Mouse (Mus musculus): Measurements from ENCODE around the gene Fhl2. TPM values are rescaled to one million over a fixed set of nuclear protein-coding genes. Genes with fewer than 3 reads are reported as not detected.

Gene Fhl2
- polyA plus RNA-seq, 2 experiments, result 19.5 to 23.1 TPM

DNA sequence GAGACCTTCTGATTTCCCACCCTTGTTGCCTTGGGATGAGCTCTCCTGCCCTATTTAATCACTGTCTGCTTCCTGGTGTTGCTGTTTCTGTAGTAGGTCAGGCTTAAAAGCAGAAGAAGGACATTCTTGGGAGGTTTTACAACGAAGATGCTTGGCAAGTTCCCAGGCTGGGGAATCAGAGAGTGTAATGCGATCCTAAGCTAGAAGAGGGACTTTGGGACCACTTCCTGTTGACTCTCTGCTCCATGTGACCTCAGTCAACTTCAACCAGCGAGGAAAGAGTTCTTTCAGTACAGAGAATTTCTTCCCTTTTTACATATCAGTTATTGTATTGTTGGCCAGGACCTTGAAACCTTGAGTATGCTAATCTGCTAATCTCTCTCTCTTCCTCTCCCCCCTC lies 25.7 kb downstream of the Fhl2 start:
- Histone ChIP-seq H3K9ac (ENCODE audit: low read depth, low read length, severe bottlenecking) (no peak overlapping the region), H3K9me3 (ENCODE audit: control insufficient read depth, low read length) (no peaks in the 10 kb centered on the region), H3K4me2 (replicated peaks; ENCODE audit: low read depth, low read length, severe bottlenecking) (no peak overlapping the region), H3K4me3 (replicated peaks; ENCODE audit: low read length) (no peak overlapping the region), H3K27me3 (ENCODE audit: control insufficient read depth, insufficient read depth, low read length) (no peaks in the 10 kb centered on the region), H3K4me1 (ENCODE audit: control insufficient read depth, insufficient read depth, low read length) (peaks cover 15% of the 10 kb centered on the region), H3K36me3 (ENCODE audit: control insufficient read depth, insufficient read depth, low read length) (no peaks in the 10 kb centered on the region), H3K27ac (replicated peaks; ENCODE audit: low read depth, low read length) (no peak overlapping the region)
- ATAC-seq (ENCODE audit: low FRiP score, low read depth) (no peak), DNase-seq (ENCODE audit: low spot score) (no peak)
- no peak for TF ChIP-seq POLR2A (IDR thresholded peaks at IDR 0.05; ENCODE audit: borderline replicate concordance, extremely low read depth, insufficient read depth, insufficient read length)
- WGBS, result 29% methylated on average over 3 of the region's 3 CpGs

DNA sequence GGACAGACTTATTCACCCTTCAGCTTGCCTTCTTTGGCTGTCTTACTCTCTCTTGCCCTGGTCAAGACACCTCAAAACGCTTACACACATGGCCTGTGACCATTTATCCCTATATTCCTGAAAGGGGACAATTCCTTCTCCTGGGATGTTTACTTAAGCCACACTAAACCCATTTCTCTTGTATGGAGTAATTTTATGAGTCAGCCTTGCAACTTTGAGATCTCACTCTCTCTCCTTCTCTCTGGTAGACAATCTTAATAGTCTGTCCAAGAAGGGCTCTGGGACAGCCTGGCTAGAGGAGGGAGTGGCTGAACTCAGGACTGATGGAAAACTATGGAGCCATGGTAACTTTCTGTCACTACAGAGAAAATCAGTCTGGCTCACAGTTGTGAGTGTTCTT lies 27.1 kb downstream of the Fhl2 start:
- no peak overlapping the region for H3K27ac ChIP-seq (replicated peaks; ENCODE audit: low read depth, low read length)
- no peak overlapping the region for H3K9ac ChIP-seq (ENCODE audit: low read depth, low read length, severe bottlenecking)
- H3K9me3 ChIP-seq (ENCODE audit: control insufficient read depth, low read length), result no peaks in the 10 kb centered on the region
- H3K4me2 ChIP-seq (replicated peaks; ENCODE audit: low read depth, low read length, severe bottlenecking), result no peak overlapping the region
- no peak for TF ChIP-seq POLR2A (IDR thresholded peaks at IDR 0.05; ENCODE audit: borderline replicate concordance, extremely low read depth, insufficient read depth, insufficient read length)
- H3K36me3 ChIP-seq (ENCODE audit: control insufficient read depth, insufficient read depth, low read length), result no peaks in the 10 kb centered on the region
- DNase-seq (ENCODE audit: low spot score) (no peak), ATAC-seq (ENCODE audit: low FRiP score, low read depth) (no peak)
- H3K4me3 ChIP-seq (replicated peaks; ENCODE audit: low read length), result no peak overlapping the region
- H3K4me1 ChIP-seq (ENCODE audit: control insufficient read depth, insufficient read depth, low read length), result peaks cover 15% of the 10 kb centered on the region
- 86% methylated on average over 1 of the region's 1 CpGs for WGBS
- H3K27me3 ChIP-seq (ENCODE audit: control insufficient read depth, insufficient read depth, low read length), result no peaks in the 10 kb centered on the region

DNA sequence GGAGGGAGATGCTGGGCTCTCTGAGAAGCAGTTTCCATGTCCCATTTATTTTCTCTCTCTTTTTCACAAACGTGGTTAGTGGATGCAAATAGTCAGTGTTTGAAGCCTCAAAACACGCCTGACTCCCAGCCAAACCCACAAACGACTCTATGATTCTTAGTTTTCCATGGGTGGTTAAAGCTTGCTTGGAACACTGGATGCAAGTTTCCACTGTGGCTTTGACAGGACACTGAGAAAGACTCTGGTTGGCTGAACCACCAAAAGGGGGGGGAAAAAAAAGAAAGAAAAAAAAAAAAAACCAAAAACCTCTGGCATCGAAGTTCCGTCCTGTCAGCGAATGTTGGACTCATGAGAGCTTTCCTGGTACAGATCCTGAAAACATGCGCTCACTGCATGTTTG lies 27.6 kb downstream of the Fhl2 start:
- Histone ChIP-seq H3K9ac (ENCODE audit: low read depth, low read length, severe bottlenecking) (no peak overlapping the region), H3K9me3 (ENCODE audit: control insufficient read depth, low read length) (no peaks in the 10 kb centered on the region), H3K27me3 (ENCODE audit: control insufficient read depth, insufficient read depth, low read length) (no peaks in the 10 kb centered on the region), H3K4me3 (replicated peaks; ENCODE audit: low read length) (no peak overlapping the region), H3K36me3 (ENCODE audit: control insufficient read depth, insufficient read depth, low read length) (no peaks in the 10 kb centered on the region), H3K4me2 (replicated peaks; ENCODE audit: low read depth, low read length, severe bottlenecking) (no peak overlapping the region), H3K4me1 (ENCODE audit: control insufficient read depth, insufficient read depth, low read length) (peaks cover 15% of the 10 kb centered on the region), H3K27ac (replicated peaks; ENCODE audit: low read depth, low read length) (no peak overlapping the region)
- WGBS, result 76% methylated on average over 7 of the region's 7 CpGs
- DNase-seq (ENCODE audit: low spot score) (peak; percentile 45), ATAC-seq (ENCODE audit: low FRiP score, low read depth) (no peak; the same call in 1 of the 2 replicates)
- TF ChIP-seq POLR2A (IDR thresholded peaks at IDR 0.05; ENCODE audit: borderline replicate concordance, extremely low read depth, insufficient read depth, insufficient read length), result no peak

- no peak for DNase-seq (ENCODE audit: low spot score)
- TF ChIP-seq POLR2A (IDR thresholded peaks at IDR 0.05; ENCODE audit: borderline replicate concordance, extremely low read depth, insufficient read depth, insufficient read length), result no peak
- WGBS, result 79% methylated on average over 7 of the region's 7 CpGs
Measured at GRCm38 (mm10) chr1:43168618-43169017, 28.2 kb downstream of the Fhl2 start.

GRCm38 (mm10) chr1:43168026-43168425 lies 28.8 kb downstream of the Fhl2 start:
- ATAC-seq (ENCODE audit: low FRiP score, low read depth) (no peak; the same call in 1 of the 2 replicates), DNase-seq (ENCODE audit: low spot score) (no peak)
- no peaks in the 10 kb centered on the region for H3K9me3 ChIP-seq (ENCODE audit: control insufficient read depth, low read length)
- no peak overlapping the region for H3K4me3 ChIP-seq (replicated peaks; ENCODE audit: low read length)
- no peak overlapping the region for H3K27ac ChIP-seq (replicated peaks; ENCODE audit: low read depth, low read length)
- no peaks in the 10 kb centered on the region for H3K27me3 ChIP-seq (ENCODE audit: control insufficient read depth, insufficient read depth, low read length)
- H3K4me1 ChIP-seq (ENCODE audit: control insufficient read depth, insufficient read depth, low read length), result peaks cover 18% of the 10 kb centered on the region
- H3K36me3 ChIP-seq (ENCODE audit: control insufficient read depth, insufficient read depth, low read length), result no peaks in the 10 kb centered on the region
- WGBS, result 19% methylated on average over 5 of the region's 5 CpGs
- no peak for TF ChIP-seq POLR2A (IDR thresholded peaks at IDR 0.05; ENCODE audit: borderline replicate concordance, extremely low read depth, insufficient read depth, insufficient read length)
- no peak overlapping the region for H3K4me2 ChIP-seq (replicated peaks; ENCODE audit: low read depth, low read length, severe bottlenecking)
- no peak overlapping the region for H3K9ac ChIP-seq (ENCODE audit: low read depth, low read length, severe bottlenecking)

More at GRCm38 (mm10) chr1:43168618-43169017, 28.2 kb downstream of the Fhl2 start:
- no peaks in the 10 kb centered on the region for H3K27me3 ChIP-seq (ENCODE audit: control insufficient read depth, insufficient read depth, low read length)
- no peak overlapping the region for H3K9ac ChIP-seq (ENCODE audit: low read depth, low read length, severe bottlenecking)
- peaks cover 19% of the 10 kb centered on the region for H3K4me1 ChIP-seq (ENCODE audit: control insufficient read depth, insufficient read depth, low read length)
- H3K4me3 ChIP-seq (replicated peaks; ENCODE audit: low read length), result no peak overlapping the region
- H3K4me2 ChIP-seq (replicated peaks; ENCODE audit: low read depth, low read length, severe bottlenecking), result no peak overlapping the region
- no peaks in the 10 kb centered on the region for H3K9me3 ChIP-seq (ENCODE audit: control insufficient read depth, low read length)
- H3K36me3 ChIP-seq (ENCODE audit: control insufficient read depth, insufficient read depth, low read length), result no peaks in the 10 kb centered on the region
- ATAC-seq (ENCODE audit: low FRiP score, low read depth), result no peak
- H3K27ac ChIP-seq (replicated peaks; ENCODE audit: low read depth, low read length), result no peak overlapping the region

GRCm38 (mm10) chr1:43164582-43164981 lies 32.2 kb downstream of the Fhl2 start:
- DNase-seq (ENCODE audit: low spot score) (no peak), ATAC-seq (ENCODE audit: low FRiP score, low read depth) (no peak)
- no peak overlapping the region for H3K4me2 ChIP-seq (replicated peaks; ENCODE audit: low read depth, low read length, severe bottlenecking)
- H3K9ac ChIP-seq (ENCODE audit: low read depth, low read length, severe bottlenecking), result no peak overlapping the region
- H3K9me3 ChIP-seq (ENCODE audit: control insufficient read depth, low read length), result no peaks in the 10 kb centered on the region
- no peak for TF ChIP-seq POLR2A (IDR thresholded peaks at IDR 0.05; ENCODE audit: borderline replicate concordance, extremely low read depth, insufficient read depth, insufficient read length)
- no peak overlapping the region for H3K27ac ChIP-seq (replicated peaks; ENCODE audit: low read depth, low read length)
- no peaks in the 10 kb centered on the region for H3K27me3 ChIP-seq (ENCODE audit: control insufficient read depth, insufficient read depth, low read length)
- peaks cover 18% of the 10 kb centered on the region for H3K4me1 ChIP-seq (ENCODE audit: control insufficient read depth, insufficient read depth, low read length)
- WGBS, result 91% methylated on average over 5 of the region's 5 CpGs
- no peak overlapping the region for H3K4me3 ChIP-seq (replicated peaks; ENCODE audit: low read length)
- no peaks in the 10 kb centered on the region for H3K36me3 ChIP-seq (ENCODE audit: control insufficient read depth, insufficient read depth, low read length)
